Mouse (Mus musculus): ENCODE data around the gene Chp2.

The Chp2 gene

DNA sequence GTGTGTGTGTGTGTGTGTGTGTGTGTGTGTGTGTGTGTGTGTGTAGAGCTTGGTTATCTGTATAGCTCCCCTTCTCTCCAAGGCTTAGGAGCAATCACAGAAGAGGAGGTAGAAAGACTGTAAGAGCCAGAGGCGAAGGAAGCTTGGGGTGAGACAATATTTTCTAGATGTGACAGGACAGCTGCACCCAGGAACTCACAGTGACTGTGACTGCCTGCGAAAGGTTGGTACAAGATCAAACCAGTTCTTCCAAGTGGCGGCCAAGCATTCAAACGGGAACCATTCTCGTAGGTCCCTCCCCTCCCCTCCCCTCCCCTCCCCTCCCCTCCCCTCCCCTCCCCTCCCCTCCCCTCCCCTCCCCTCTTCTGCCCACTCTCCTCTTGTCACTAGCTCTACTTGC, 26.7 kb downstream of the Chp2 start:
- peaks cover 6% of the 10 kb centered on the region; the same call in 1 of the 2 replicates for H3K9me3 ChIP-seq (ENCODE audit: low read length)
- TF ChIP-seq NANOG (IDR thresholded peaks at IDR 0.05; ENCODE audit: borderline replicate concordance, low read length) (no peak), POU5F1 (IDR thresholded peaks at IDR 0.05; ENCODE audit: borderline replicate concordance, low read length) (no peak), CTCF (conservative IDR thresholded peaks at IDR 0.05; ENCODE audit: low read length) (no peak)
- no peaks in the 10 kb centered on the region for H3K27me3 ChIP-seq (ENCODE audit: insufficient read depth, low read length)
- peaks cover 23% of the 10 kb centered on the region for H3K4me1 ChIP-seq (replicated peaks; ENCODE audit: low read depth, low read length)
- no peaks in the 10 kb centered on the region for H3K36me3 ChIP-seq (ENCODE audit: insufficient read depth, low read length)
- no peak overlapping the region for H3K4me3 ChIP-seq (replicated peaks; ENCODE audit: low read length)

DNA sequence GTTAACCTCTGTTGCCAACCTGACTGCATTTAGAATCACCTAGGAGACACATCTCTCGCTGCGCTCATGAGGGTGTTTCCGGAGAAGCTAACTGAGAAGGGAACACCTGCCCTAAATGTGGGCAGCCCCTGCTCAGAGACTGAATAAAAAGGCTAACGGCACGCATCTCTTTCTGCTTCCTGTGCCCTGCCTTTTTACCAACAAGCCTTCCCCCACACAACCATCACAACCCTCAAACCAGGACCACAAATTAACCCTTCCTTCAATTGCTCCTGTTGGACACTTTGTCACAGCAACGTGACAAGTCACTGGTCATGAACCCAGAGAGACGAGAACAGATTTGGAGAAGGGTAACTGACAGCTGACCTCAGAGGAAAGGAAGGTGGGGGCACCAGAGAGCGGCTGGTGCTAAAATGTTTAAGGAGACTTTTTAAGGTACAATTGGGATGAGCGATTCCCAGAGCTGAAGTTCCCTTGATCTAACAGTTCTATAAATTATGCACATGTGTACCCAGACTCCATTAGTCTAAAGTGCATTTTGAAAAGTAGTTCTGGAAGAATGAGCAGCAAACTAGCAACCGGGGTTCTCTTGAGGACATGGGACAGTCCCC, 28.1 kb downstream of the Chp2 start:
- TF ChIP-seq NANOG (IDR thresholded peaks at IDR 0.05; ENCODE audit: borderline replicate concordance, low read length), result no peak
- no peak for TF ChIP-seq CTCF (conservative IDR thresholded peaks at IDR 0.05; ENCODE audit: low read length)
- no peak for TF ChIP-seq POU5F1 (IDR thresholded peaks at IDR 0.05; ENCODE audit: borderline replicate concordance, low read length)
- H3K4me3 ChIP-seq (replicated peaks; ENCODE audit: low read length), result no peak overlapping the region

DNA sequence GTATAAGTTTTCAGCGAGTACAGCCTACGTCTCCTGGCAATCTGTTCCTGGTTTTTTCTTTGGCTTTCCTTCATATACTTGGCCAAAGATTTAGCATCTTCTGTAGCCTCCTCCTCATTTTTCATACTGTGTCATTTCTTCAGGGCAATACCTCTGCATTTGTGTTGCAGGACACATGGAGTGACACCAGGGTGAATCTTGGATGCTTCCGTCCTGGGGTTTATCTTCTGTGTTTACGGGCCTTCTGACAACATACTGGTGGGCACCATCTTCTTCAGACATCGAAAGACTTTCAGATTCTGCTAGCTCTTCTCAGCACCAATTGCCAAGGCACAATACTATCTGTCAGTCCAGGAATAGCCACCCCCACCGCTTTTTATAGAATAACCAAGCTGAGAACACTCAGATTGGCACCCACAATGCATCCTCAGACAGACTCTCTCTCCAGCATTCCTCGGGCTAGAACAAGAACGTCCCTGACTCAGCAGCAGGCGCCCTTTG, 30.1 kb downstream of the Chp2 start:
- H3K9me3 ChIP-seq (ENCODE audit: low read length), result no peaks in the 10 kb centered on the region
- H3K4me1 ChIP-seq (replicated peaks; ENCODE audit: low read depth, low read length), result peaks cover 17% of the 10 kb centered on the region
- H3K36me3 ChIP-seq (ENCODE audit: insufficient read depth, low read length), result no peaks in the 10 kb centered on the region
- H3K4me3 ChIP-seq (replicated peaks; ENCODE audit: low read length), result no peak overlapping the region
- H3K27me3 ChIP-seq (ENCODE audit: insufficient read depth, low read length), result no peaks in the 10 kb centered on the region
- no peak for TF ChIP-seq CTCF (conservative IDR thresholded peaks at IDR 0.05; ENCODE audit: low read length)
- TF ChIP-seq NANOG (IDR thresholded peaks at IDR 0.05; ENCODE audit: borderline replicate concordance, low read length), result no peak
- no peak for TF ChIP-seq POU5F1 (IDR thresholded peaks at IDR 0.05; ENCODE audit: borderline replicate concordance, low read length)

More for the DNA sequence above, 28.1 kb downstream of the Chp2 start:
- H3K4me1 ChIP-seq (replicated peaks; ENCODE audit: low read depth, low read length), result peaks cover 27% of the 10 kb centered on the region
- no peaks in the 10 kb centered on the region for H3K9me3 ChIP-seq (ENCODE audit: low read length)
- no peaks in the 10 kb centered on the region for H3K27me3 ChIP-seq (ENCODE audit: insufficient read depth, low read length)
- no peaks in the 10 kb centered on the region for H3K36me3 ChIP-seq (ENCODE audit: insufficient read depth, low read length)

DNA sequence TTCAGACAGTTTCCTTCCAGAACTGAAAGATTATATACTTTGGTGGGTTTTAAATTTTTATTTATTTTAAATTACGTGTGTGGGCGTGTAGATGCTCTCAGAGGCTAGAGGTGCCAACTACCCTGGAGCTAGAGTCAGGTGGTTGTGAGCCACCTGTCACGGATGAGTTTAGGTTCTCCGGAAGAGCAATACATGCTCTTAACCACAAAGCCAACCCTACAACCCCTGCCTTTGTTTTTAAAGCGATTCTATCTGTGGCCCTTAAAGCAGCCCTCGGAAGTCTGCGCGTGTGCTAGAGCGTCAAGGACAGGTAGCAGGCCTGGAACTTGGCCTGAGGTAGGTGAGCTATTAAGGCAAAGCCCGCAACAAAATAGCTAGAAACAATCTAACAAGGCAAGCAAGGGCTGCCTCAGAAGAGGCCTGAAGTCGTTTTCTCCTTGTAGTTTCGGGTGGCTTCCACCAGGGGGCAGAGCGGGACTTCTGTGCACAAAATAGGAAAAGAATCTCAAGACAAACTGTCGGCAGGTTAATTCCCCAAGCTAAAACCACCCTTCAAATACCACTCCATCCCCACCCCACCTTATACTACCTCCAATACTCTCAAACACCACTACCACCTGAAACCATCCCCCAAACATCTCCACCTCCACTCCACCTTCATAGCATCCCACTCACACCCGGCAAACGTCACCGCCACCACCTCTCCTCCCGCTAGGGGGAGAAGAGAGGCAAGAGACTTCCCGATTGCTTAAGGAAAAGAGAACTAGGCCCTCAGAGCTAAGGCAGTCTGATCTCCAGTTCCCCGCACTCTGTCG, 32.1 kb downstream of the Chp2 start:
- no peak overlapping the region for H3K4me3 ChIP-seq (replicated peaks; ENCODE audit: low read length)
- peaks cover 9% of the 10 kb centered on the region; the same call in 1 of the 2 replicates for H3K4me1 ChIP-seq (replicated peaks; ENCODE audit: low read depth, low read length)
- no peaks in the 10 kb centered on the region for H3K27me3 ChIP-seq (ENCODE audit: insufficient read depth, low read length)
- H3K36me3 ChIP-seq (ENCODE audit: insufficient read depth, low read length), result no peaks in the 10 kb centered on the region
- H3K9me3 ChIP-seq (ENCODE audit: low read length), result no peaks in the 10 kb centered on the region
- TF ChIP-seq POU5F1 (IDR thresholded peaks at IDR 0.05; ENCODE audit: borderline replicate concordance, low read length) (no peak), NANOG (IDR thresholded peaks at IDR 0.05; ENCODE audit: borderline replicate concordance, low read length) (no peak), CTCF (conservative IDR thresholded peaks at IDR 0.05; ENCODE audit: low read length) (peak; percentile 74)

DNA sequence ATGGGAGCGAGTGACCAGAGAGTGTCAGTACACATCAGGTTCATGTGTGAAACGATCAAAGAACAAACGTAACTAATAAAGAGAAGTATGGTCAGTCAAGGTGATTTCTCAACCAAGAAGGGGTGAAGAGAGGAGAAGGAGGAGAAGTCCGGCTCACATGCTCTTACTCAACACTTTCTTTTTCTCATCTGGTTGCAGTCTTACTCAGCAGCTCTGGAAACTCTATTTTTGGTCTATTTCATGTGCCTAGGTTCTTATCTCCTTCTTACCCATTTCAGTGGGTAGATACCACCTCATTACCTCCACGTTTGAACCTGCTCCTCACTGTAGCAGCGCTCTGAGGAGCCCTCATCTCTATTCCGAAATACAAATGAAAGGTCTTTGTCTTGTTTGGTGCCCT, 37.4 kb downstream of the Chp2 start:
- H3K27me3 ChIP-seq (ENCODE audit: insufficient read depth, low read length), result peaks cover 4% of the 10 kb centered on the region
- no peak overlapping the region for H3K4me3 ChIP-seq (replicated peaks; ENCODE audit: low read length)
- H3K4me1 ChIP-seq (replicated peaks; ENCODE audit: low read depth, low read length), result peaks cover 3% of the 10 kb centered on the region; the same call in 1 of the 2 replicates
- H3K9me3 ChIP-seq (ENCODE audit: low read length), result no peaks in the 10 kb centered on the region
- H3K36me3 ChIP-seq (ENCODE audit: insufficient read depth, low read length), result no peaks in the 10 kb centered on the region
- TF ChIP-seq NANOG (IDR thresholded peaks at IDR 0.05; ENCODE audit: borderline replicate concordance, low read length) (no peak), POU5F1 (IDR thresholded peaks at IDR 0.05; ENCODE audit: borderline replicate concordance, low read length) (no peak), CTCF (conservative IDR thresholded peaks at IDR 0.05; ENCODE audit: low read length) (no peak)

DNA sequence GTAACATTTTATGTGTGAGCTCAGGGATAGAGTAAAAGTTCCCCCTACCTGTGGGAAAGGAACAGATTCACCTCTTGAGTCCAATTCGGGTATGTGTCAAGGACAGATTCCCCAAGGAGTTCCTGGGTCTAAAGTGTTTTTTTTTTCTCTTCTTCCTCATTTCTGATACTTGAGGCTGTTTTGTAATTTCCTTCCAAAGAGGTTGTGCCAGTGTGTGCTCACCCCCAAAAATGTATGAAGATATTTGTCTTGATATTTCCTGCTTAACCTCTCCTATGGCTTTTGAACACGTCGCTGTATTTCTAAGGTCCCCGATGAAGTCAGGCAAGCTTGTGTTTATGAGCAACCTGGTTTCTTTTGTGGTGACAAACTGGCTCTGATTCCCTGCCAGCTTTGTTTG, 39.2 kb downstream of the Chp2 start:
- Histone ChIP-seq H3K27me3 (ENCODE audit: insufficient read depth, low read length) (peaks cover 4% of the 10 kb centered on the region), H3K4me1 (replicated peaks; ENCODE audit: low read depth, low read length) (no peaks in the 10 kb centered on the region), H3K36me3 (ENCODE audit: insufficient read depth, low read length) (no peaks in the 10 kb centered on the region), H3K4me3 (replicated peaks; ENCODE audit: low read length) (no peak overlapping the region), H3K9me3 (ENCODE audit: low read length) (no peaks in the 10 kb centered on the region)
- TF ChIP-seq NANOG (IDR thresholded peaks at IDR 0.05; ENCODE audit: borderline replicate concordance, low read length) (no peak), POU5F1 (IDR thresholded peaks at IDR 0.05; ENCODE audit: borderline replicate concordance, low read length) (no peak), CTCF (conservative IDR thresholded peaks at IDR 0.05; ENCODE audit: low read length) (no peak)

DNA sequence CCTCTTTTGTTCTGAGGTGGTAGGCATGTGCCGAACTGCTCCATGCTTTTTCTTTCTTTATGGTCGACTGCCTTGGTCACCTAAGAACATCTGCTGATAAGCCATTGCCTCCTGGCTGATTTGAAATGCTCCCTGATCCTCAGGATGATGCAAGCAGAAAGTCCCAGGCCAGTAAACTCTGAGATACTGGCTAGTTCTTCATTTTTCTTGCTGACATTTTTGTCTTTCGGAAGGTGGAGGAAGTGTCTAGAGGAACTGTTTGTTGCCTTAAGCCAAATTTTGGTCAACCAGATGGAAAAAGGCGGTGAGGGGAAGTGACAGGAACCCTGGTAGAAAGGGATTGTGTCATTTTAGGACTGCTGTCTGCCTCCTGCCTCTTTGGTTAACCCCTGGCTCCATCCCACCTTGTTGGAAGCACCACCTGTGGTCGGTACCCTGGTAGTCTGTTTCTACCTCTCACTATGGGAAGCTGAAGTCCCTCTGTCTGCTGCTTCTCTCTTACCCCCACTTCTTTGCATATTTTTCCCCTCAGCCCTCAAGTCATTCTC, 40.8 kb downstream of the Chp2 start:
- Histone ChIP-seq H3K9me3 (ENCODE audit: low read length) (no peaks in the 10 kb centered on the region), H3K4me1 (replicated peaks; ENCODE audit: low read depth, low read length) (no peaks in the 10 kb centered on the region), H3K27me3 (ENCODE audit: insufficient read depth, low read length) (peaks cover 4% of the 10 kb centered on the region), H3K4me3 (replicated peaks; ENCODE audit: low read length) (no peak overlapping the region), H3K36me3 (ENCODE audit: insufficient read depth, low read length) (no peaks in the 10 kb centered on the region)
- no peak for TF ChIP-seq NANOG (IDR thresholded peaks at IDR 0.05; ENCODE audit: borderline replicate concordance, low read length)
- TF ChIP-seq POU5F1 (IDR thresholded peaks at IDR 0.05; ENCODE audit: borderline replicate concordance, low read length), result no peak
- TF ChIP-seq CTCF (conservative IDR thresholded peaks at IDR 0.05; ENCODE audit: low read length), result no peak

DNA sequence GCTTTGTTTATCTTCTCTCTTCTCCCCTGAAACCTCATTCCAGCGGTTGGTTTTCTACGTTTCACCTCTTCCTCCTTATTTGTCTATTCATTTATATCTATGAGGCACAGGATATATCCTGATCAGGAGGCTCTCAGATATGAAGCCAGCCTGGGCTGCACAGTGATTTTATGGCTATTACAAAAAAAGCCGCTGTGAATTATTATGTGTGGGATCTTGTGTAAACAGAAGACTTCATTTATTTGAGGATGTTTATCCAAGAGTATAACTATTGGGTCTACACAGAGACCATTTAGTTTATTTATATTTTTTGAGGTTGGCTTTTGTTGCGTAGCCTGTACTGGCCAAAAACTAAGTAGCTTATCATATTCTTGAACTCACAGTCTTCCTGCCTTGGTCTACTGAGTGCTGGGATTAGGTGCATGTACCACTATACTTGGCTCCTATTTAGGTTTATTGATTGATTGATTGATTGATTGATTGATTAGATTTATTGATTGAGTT, 49.7 kb downstream of the Chp2 start:
- H3K4me1 ChIP-seq (replicated peaks; ENCODE audit: low read depth, low read length), result no peaks in the 10 kb centered on the region
- TF ChIP-seq NANOG (IDR thresholded peaks at IDR 0.05; ENCODE audit: borderline replicate concordance, low read length) (no peak), POU5F1 (IDR thresholded peaks at IDR 0.05; ENCODE audit: borderline replicate concordance, low read length) (no peak), CTCF (conservative IDR thresholded peaks at IDR 0.05; ENCODE audit: low read length) (no peak)
- no peaks in the 10 kb centered on the region for H3K36me3 ChIP-seq (ENCODE audit: insufficient read depth, low read length)
- no peaks in the 10 kb centered on the region for H3K27me3 ChIP-seq (ENCODE audit: insufficient read depth, low read length)
- H3K4me3 ChIP-seq (replicated peaks; ENCODE audit: low read length), result no peak overlapping the region
- peaks cover 3% of the 10 kb centered on the region; the same call in 1 of the 2 replicates for H3K9me3 ChIP-seq (ENCODE audit: low read length)

All from E14TG2a.4 (cell line).